9 mouse cellular contexts compared by ENCODE assay signal in genomic region chr4:134497986-134498731, GRCm38 (mm10). TPM values are rescaled to one million over a fixed set of nuclear protein-coding genes. Genes with fewer than 3 reads are reported as not detected.
DNase-seq lines count a peak whose midpoint lies in the region; ATAC-seq and TF ChIP-seq lines count a peak whose summit lies in the region.
"Had no signal": no experiment of that assay in that cellular context is flagged by ENCODE, and none has a peak within 500 bp of the region (broad histone marks: within the 10 kb centered on the region; RNA-seq: fewer than 3 reads in every experiment).

No protein-coding gene starts in this region.

- H3K9ac ChIP-seq in neural tube, embryonic 12.5 days: no peak overlapping the region
- H3K9ac ChIP-seq in intestine, embryonic 16.5 days (ENCODE audit: low read depth, low read length): 0 out of 2 replicates have a peak overlapping the region, but pooled peaks have one; percentile 69
- H3K9ac ChIP-seq in stomach, embryonic 15.5 days: no peak overlapping the region

- WGBS in neural tube, embryonic 12.5 days: 76% methylated on average over 12 of the region's 12 CpGs
- 67% methylated on average over 12 of the region's 12 CpGs for WGBS in intestine, embryonic 16.5 days
- 71% methylated on average over 12 of the region's 12 CpGs for WGBS in stomach, embryonic 15.5 days

- no peak for TF ChIP-seq CTCF in gastrocnemius, adult 2 months (IDR thresholded peaks at IDR 0.05)

- H3K4me2 ChIP-seq in neural tube, embryonic 12.5 days (replicated peaks): peak overlapping the region; percentile 99
- peak overlapping the region; percentile 88; the same call in 1 of the 2 replicates for H3K4me2 ChIP-seq in intestine, embryonic 16.5 days (ENCODE audit: low read depth, low read length)
- peak overlapping the region; percentile 98 for H3K4me2 ChIP-seq in stomach, embryonic 15.5 days

- H3K27me3 ChIP-seq in neural tube, embryonic 12.5 days (replicated peaks): 0 out of 2 replicates have a peak, but pooled peaks cover 3% of the 10 kb centered on the region
- no peaks in the 10 kb centered on the region for H3K27me3 ChIP-seq in intestine, embryonic 16.5 days (replicated peaks; ENCODE audit: control insufficient read depth, insufficient read depth, low read length)
- H3K27me3 ChIP-seq in stomach, embryonic 15.5 days (replicated peaks): no peaks in the 10 kb centered on the region

- intact Hi-C loops in gastrocnemius, adult 2 months (cut with DNase I): no loop called here

- H3K4me1 ChIP-seq in neural tube, embryonic 12.5 days: peaks cover 15% of the 10 kb centered on the region
- H3K4me1 ChIP-seq in intestine, embryonic 16.5 days (ENCODE audit: control insufficient read depth, insufficient read depth, low read length): peaks cover 25% of the 10 kb centered on the region
- peaks cover 26% of the 10 kb centered on the region for H3K4me1 ChIP-seq in stomach, embryonic 15.5 days

- H3K4me3 ChIP-seq in gastrocnemius, adult 2 months: no peak overlapping the region; the same call in 1 of the 2 replicates
- H3K4me3 ChIP-seq in neural tube, embryonic 12.5 days: no peak overlapping the region
- H3K4me3 ChIP-seq in intestine, embryonic 16.5 days (ENCODE audit: low read length): peak overlapping the region; percentile 56
- no peak overlapping the region for H3K4me3 ChIP-seq in stomach, embryonic 15.5 days (replicated peaks)

- no peaks in the 10 kb centered on the region for H3K9me3 ChIP-seq in neural tube, embryonic 12.5 days
- H3K9me3 ChIP-seq in intestine, embryonic 16.5 days (ENCODE audit: control insufficient read depth, low read length): no peaks in the 10 kb centered on the region
- no peaks in the 10 kb centered on the region for H3K9me3 ChIP-seq in stomach, embryonic 15.5 days

- H3K36me3 ChIP-seq in neural tube, embryonic 12.5 days: no peaks in the 10 kb centered on the region
- H3K36me3 ChIP-seq in intestine, embryonic 16.5 days (ENCODE audit: control insufficient read depth, insufficient read depth, low read length): no peaks in the 10 kb centered on the region
- no peaks in the 10 kb centered on the region for H3K36me3 ChIP-seq in stomach, embryonic 15.5 days

- DNase-seq in gastrocnemius, adult 2 months: no peak
- no peak for DNase-seq in gastrocnemius, adult 18-20 months (ENCODE audit: low spot score)
- DNase-seq in neural tube, embryonic 10.5 days (ENCODE audit: extremely low spot score, low spot score): no peak
- DNase-seq in urinary bladder, postnatal 10 days (ENCODE audit: low spot score): no peak
- DNase-seq in MN1 (ENCODE audit: low spot score): no peak
- DNase-seq: kidney, adult 18-20 months had no signal

- H3K27ac ChIP-seq in gastrocnemius, adult 2 months: peak overlapping the region; percentile 51; the same call in 1 of the 2 replicates
- no peak overlapping the region for H3K27ac ChIP-seq in neural tube, embryonic 12.5 days
- H3K27ac ChIP-seq in intestine, embryonic 16.5 days (ENCODE audit: low read length): peak overlapping the region; percentile 9; the same call in 1 of the 2 replicates
- 0 out of 2 replicates have a peak overlapping the region, but pooled peaks have one; percentile 0 for H3K27ac ChIP-seq in stomach, embryonic 15.5 days

- no peak for ATAC-seq in neural tube, embryonic 12.5 days (ENCODE audit: low FRiP score, low read depth)
- no peak for ATAC-seq in intestine, embryonic 16.5 days
- ATAC-seq in stomach, embryonic 15.5 days (ENCODE audit: insufficient read depth, low FRiP score, low read depth): no peak

RNA-seq across cellular contexts. Expression of gene Paqr7, which starts 1.7 kb away (rescaled TPM):
- 1 to 10 TPM; 1.7 to 2.3 TPM for total RNA-seq in gastrocnemius, adult 2 months (2021)
- total RNA-seq in gastrocnemius, adult 18-20 months (2021): 1 to 10 TPM; 2.9 to 4.4 TPM
- 7.4 and 8.9 TPM in 2 replicates for polyA plus RNA-seq in neural tube, embryonic 12.5 days (2016; fragmentation: Nextera tagmentation; extraction: Ambion mirVana)
- 23.6 and 32.1 TPM in 2 replicates for polyA plus RNA-seq in intestine, embryonic 16.5 days (2015; fragmentation: Nextera tagmentation; extraction: Ambion mirVana)
- 6.4 and 6.7 TPM in 2 replicates for polyA plus RNA-seq in stomach, embryonic 15.5 days (2015; fragmentation: Nextera tagmentation; extraction: Ambion mirVana)

RNA-seq across cellular contexts. Expression of gene Aunip, which starts 12.6 kb away (rescaled TPM):
- total RNA-seq in gastrocnemius, adult 2 months (2021): not detected
- total RNA-seq in gastrocnemius, adult 18-20 months (2021): not detected
- polyA plus RNA-seq in neural tube, embryonic 12.5 days (2016; fragmentation: Nextera tagmentation; extraction: Ambion mirVana): 8.1 and 8.9 TPM in 2 replicates
- 14.4 and 14.6 TPM in 2 replicates for polyA plus RNA-seq in intestine, embryonic 16.5 days (2015; fragmentation: Nextera tagmentation; extraction: Ambion mirVana)
- polyA plus RNA-seq in stomach, embryonic 15.5 days (2015; fragmentation: Nextera tagmentation; extraction: Ambion mirVana): 12.7 and 14.0 TPM in 2 replicates

RNA-seq across cellular contexts. Expression of gene Stmn1, which starts 30.0 kb away (rescaled TPM):
- total RNA-seq in gastrocnemius, adult 2 months (2021): 1 to 10 TPM; 3.0 to 3.8 TPM
- 1 to 10 TPM; 2.5 to 3.5 TPM for total RNA-seq in gastrocnemius, adult 18-20 months (2021)
- 4,894 and 4,994 TPM in 2 replicates for polyA plus RNA-seq in neural tube, embryonic 12.5 days (2016; fragmentation: Nextera tagmentation; extraction: Ambion mirVana)
- 982 and 1,127 TPM in 2 replicates for polyA plus RNA-seq in intestine, embryonic 16.5 days (2015; fragmentation: Nextera tagmentation; extraction: Ambion mirVana)
- polyA plus RNA-seq in stomach, embryonic 15.5 days (2015; fragmentation: Nextera tagmentation; extraction: Ambion mirVana): 1,192 and 1,334 TPM in 2 replicates

RNA-seq across cellular contexts. Expression of gene Mtfr1l, which starts 37.0 kb away (rescaled TPM):
- total RNA-seq in gastrocnemius, adult 2 months (2021): 100 to 1,000 TPM; 131 to 136 TPM
- 100 to 1,000 TPM; 139 to 147 TPM for total RNA-seq in gastrocnemius, adult 18-20 months (2021)
- polyA plus RNA-seq in neural tube, embryonic 12.5 days (2016; fragmentation: Nextera tagmentation; extraction: Ambion mirVana): 135 and 138 TPM in 2 replicates
- 97.1 and 97.5 TPM in 2 replicates for polyA plus RNA-seq in intestine, embryonic 16.5 days (2015; fragmentation: Nextera tagmentation; extraction: Ambion mirVana)
- 92.1 and 101 TPM in 2 replicates for polyA plus RNA-seq in stomach, embryonic 15.5 days (2015; fragmentation: Nextera tagmentation; extraction: Ambion mirVana)

RNA-seq across cellular contexts. Expression of gene Selenon, which starts 53.8 kb away (rescaled TPM):
- total RNA-seq in gastrocnemius, adult 2 months (2021): 1 to 10 TPM; 4.4 to 6.3 TPM
- 1 to 10 TPM; 4.2 to 4.9 TPM for total RNA-seq in gastrocnemius, adult 18-20 months (2021)
- 47.5 and 53.0 TPM in 2 replicates for polyA plus RNA-seq in neural tube, embryonic 12.5 days (2016; fragmentation: Nextera tagmentation; extraction: Ambion mirVana)
- polyA plus RNA-seq in intestine, embryonic 16.5 days (2015; fragmentation: Nextera tagmentation; extraction: Ambion mirVana): 4.7 and 5.5 TPM in 2 replicates
- 33.0 and 37.8 TPM in 2 replicates for polyA plus RNA-seq in stomach, embryonic 15.5 days (2015; fragmentation: Nextera tagmentation; extraction: Ambion mirVana)
